Mouse (Mus musculus) erythroid progenitor cell, adult 5-6 weeks (primary cell): ENCODE data around the gene Ctcf. TPM values are rescaled to one million over a fixed set of nuclear protein-coding genes. Genes with fewer than 3 reads are reported as not detected.

Experiments
- ATAC-seq: replicated peaks from 2 replicates; pipeline ENCODE4 v1.8.0; 2016; ENCODE audit warnings: moderate number of reproducible peaks, mild to moderate bottlenecking, moderate TSS enrichment, inconsistent platforms; ENCODE audit not compliant: poor library complexity, low FRiP score, severe bottlenecking
- total RNA-seq, 2 experiments: library from RNA; stranded (forward) in 1 of 2; stranded (reverse) in 1 of 2; fragments of 150-400 nt in 1 of 2; fragments of 186-747, 209-891 nt in 1 of 2; gene quantifications; 2 replicates each; pipeline versions ENCODE4 v1.2.3 to v1.2.4; 2015 to 2017; ENCODE audit warnings: low replicate concordance in 2 of 2

Ctcf gene
- total RNA-seq, 2 experiments from 2014 or later, result 195 to 314 TPM

DNA sequence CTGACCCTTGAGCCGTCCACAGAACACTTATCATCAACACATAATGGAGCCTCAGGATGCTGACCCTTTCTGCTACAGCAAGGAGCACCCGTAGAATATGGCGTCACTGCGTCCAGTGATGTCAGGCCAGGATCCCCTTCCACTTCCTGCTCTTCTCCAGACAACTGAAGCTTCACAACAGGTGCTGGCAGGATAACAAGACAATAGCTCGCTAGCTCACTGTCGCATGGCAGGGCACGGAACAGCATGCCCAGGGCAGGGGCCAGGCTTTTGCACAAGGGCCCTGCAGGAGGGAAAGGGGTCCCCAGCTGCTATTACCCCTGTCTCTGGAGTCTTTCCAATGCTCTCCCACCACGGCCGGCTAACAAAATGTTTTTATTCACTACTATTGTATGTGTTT lies 86.5 kb downstream of the Ctcf start:
- no peak for ATAC-seq

DNA sequence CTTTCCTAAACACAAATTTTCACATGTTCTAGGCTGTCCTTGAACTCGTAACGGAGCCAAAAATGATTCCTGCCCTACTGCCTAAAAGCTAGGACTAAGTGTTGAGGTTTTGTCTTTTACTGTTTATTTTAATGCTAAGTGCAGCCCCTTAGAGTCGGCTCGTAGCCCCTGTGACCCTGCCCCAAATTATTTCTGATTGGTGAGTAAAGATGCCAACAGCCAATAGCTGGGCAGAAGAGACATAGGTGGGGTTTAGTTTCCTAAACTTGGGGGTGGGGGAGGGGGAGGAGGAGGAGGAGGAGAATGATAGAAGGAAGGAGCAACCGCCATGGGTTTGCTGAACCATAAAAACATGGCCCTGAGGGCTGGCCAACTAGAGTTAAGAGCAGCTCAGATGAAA lies 89.4 kb downstream of the Ctcf start:
- ATAC-seq, result no peak

DNA sequence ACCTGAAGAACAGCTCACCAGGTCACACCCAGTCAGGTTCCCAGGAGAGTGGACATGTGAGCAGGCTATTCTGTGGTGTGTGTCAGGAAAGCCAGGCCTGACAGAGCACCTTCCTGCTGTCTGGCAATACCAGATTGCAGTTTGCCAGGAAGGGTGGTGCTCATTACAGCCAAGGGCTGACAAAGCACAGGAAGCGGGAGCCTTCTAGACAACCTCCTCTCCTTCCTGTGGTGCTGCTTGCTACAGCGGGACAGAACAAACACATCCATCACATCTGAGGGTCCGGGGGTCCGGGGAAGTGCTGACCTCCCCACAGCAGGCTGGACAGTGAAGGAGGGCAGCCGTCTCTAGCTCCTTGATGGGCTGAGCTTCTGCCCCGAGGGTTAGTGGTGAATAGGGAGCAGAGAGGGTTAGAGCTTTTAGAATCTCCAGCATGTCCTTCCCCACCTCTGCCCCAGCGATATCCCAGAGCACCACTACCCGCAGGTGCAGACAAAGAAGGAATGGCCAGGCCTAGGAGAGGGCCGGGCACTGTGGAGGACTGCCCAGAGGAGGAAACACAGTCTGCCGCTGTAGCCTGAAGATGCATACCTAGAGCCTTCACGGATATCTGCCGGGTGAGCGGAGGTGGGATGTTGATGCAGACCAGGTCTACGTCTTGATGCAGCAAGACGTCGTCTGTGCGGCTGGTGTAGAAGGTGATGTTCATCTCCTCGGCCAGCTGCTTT lies 91.2 kb downstream of the Ctcf start:
- ATAC-seq, result peak; percentile 55

DNA sequence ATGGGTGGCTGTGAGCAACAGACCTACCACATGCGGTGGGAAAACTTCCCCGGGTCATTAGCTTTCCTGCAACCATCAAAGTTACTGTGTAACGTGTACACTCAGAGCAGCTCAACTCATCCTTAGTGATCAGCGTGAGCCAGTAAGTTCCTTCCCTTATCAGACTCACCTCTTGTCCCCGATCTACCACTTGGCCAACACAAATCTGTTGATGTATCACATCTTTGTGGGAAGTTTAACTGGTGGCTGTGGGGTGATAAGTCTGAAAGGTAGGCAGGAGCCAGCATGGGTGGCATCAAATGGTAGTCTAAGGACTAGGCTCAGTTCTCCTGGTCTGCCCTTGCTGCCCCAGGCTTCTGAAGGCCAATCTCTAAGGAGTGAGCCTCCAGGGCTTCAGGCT lies 95.8 kb downstream of the Ctcf start:
- 0 out of 2 replicates have a peak, but pooled peaks have one; percentile 30 for ATAC-seq

Other genes starting within 250 kb of the Ctcf start
- not detected in 2 replicates for gene Kctd19, start 223.1 kb upstream of the Ctcf start, total RNA-seq (2015; ENCODE audit: low replicate concordance)
- not detected in 2 replicates for gene Kctd19, start 223.1 kb upstream of the Ctcf start, total RNA-seq (2017; ENCODE audit: low replicate concordance)
- gene Lrrc36, start 223.0 kb upstream of the Ctcf start, total RNA-seq (2015; ENCODE audit: low replicate concordance), result 1.4 TPM in 1 of 2 replicates, not detected in the other
- gene Lrrc36, start 223.0 kb upstream of the Ctcf start, total RNA-seq (2017; ENCODE audit: low replicate concordance), result 1.2 TPM in 1 of 2 replicates, not detected in the other
- gene Tppp3, start 165.0 kb upstream of the Ctcf start, total RNA-seq (2015; ENCODE audit: low replicate concordance), result 2.5 TPM in 1 of 2 replicates, not detected in the other
- 2.2 TPM in 1 of 2 replicates, not detected in the other for gene Tppp3, start 165.0 kb upstream of the Ctcf start, total RNA-seq (2017; ENCODE audit: low replicate concordance)
- gene Zdhhc1, start 139.7 kb upstream of the Ctcf start, total RNA-seq (2015; ENCODE audit: low replicate concordance), result 2.5 TPM in 1 of 2 replicates, not detected in the other
- 0.39 TPM in 1 of 2 replicates, not detected in the other for gene Zdhhc1, start 139.7 kb upstream of the Ctcf start, total RNA-seq (2017; ENCODE audit: low replicate concordance)
- gene Hsd11b2, start 117.8 kb upstream of the Ctcf start, total RNA-seq (2015; ENCODE audit: low replicate concordance), result not detected in 2 replicates
- gene Hsd11b2, start 117.8 kb upstream of the Ctcf start, total RNA-seq (2017; ENCODE audit: low replicate concordance), result not detected in 2 replicates
- 84.7 and 109 TPM in 2 replicates for gene Atp6v0d1, start 70.5 kb upstream of the Ctcf start, total RNA-seq (2015; ENCODE audit: low replicate concordance)
- gene Atp6v0d1, start 70.5 kb upstream of the Ctcf start, total RNA-seq (2017; ENCODE audit: low replicate concordance), result 31.3 and 35.6 TPM in 2 replicates
- 7.2 and 11.3 TPM in 2 replicates for gene Ripor1, start 31.3 kb upstream of the Ctcf start, total RNA-seq (2015; ENCODE audit: low replicate concordance)
- 0.23 and 1.8 TPM in 2 replicates for gene Ripor1, start 31.3 kb upstream of the Ctcf start, total RNA-seq (2017; ENCODE audit: low replicate concordance)
- gene Agrp, start 825 bp downstream of the Ctcf start, total RNA-seq (2015; ENCODE audit: low replicate concordance), result not detected in 2 replicates
- gene Agrp, start 825 bp downstream of the Ctcf start, total RNA-seq (2017; ENCODE audit: low replicate concordance), result not detected in 2 replicates
- 4.7 and 5.4 TPM in 2 replicates for gene Carmil2, start 49.7 kb downstream of the Ctcf start, total RNA-seq (2015; ENCODE audit: low replicate concordance)
- 4.2 and 7.0 TPM in 2 replicates for gene Carmil2, start 49.7 kb downstream of the Ctcf start, total RNA-seq (2017; ENCODE audit: low replicate concordance)
- 10.9 and 22.0 TPM in 2 replicates for gene Acd, start 64.5 kb downstream of the Ctcf start, total RNA-seq (2015; ENCODE audit: low replicate concordance)
- gene Acd, start 64.5 kb downstream of the Ctcf start, total RNA-seq (2017; ENCODE audit: low replicate concordance), result 1.7 and 9.7 TPM in 2 replicates
- 1.7 and 3.6 TPM in 2 replicates for gene Pard6a, start 64.6 kb downstream of the Ctcf start, total RNA-seq (2015; ENCODE audit: low replicate concordance)
- 2.7 TPM in 1 of 2 replicates, not detected in the other for gene Pard6a, start 64.6 kb downstream of the Ctcf start, total RNA-seq (2017; ENCODE audit: low replicate concordance)
- gene 4933405L10Rik, start 71.1 kb downstream of the Ctcf start, total RNA-seq (2015; ENCODE audit: low replicate concordance), result not detected in 2 replicates
- gene 4933405L10Rik, start 71.1 kb downstream of the Ctcf start, total RNA-seq (2017; ENCODE audit: low replicate concordance), result not detected in 2 replicates
- 2.9 and 5.4 TPM in 2 replicates for gene Enkd1, start 71.6 kb downstream of the Ctcf start, total RNA-seq (2015; ENCODE audit: low replicate concordance)
- gene Enkd1, start 71.6 kb downstream of the Ctcf start, total RNA-seq (2017; ENCODE audit: low replicate concordance), result 0.15 and 3.7 TPM in 2 replicates
- gene Gfod2, start 122.1 kb downstream of the Ctcf start, total RNA-seq (2015; ENCODE audit: low replicate concordance), result not detected in 2 replicates
- gene Gfod2, start 122.1 kb downstream of the Ctcf start, total RNA-seq (2017; ENCODE audit: low replicate concordance), result 0.51 TPM in 1 of 2 replicates, not detected in the other
- gene Ranbp10, start 190.8 kb downstream of the Ctcf start, total RNA-seq (2015; ENCODE audit: low replicate concordance), result 306 and 341 TPM in 2 replicates
- gene Ranbp10, start 190.8 kb downstream of the Ctcf start, total RNA-seq (2017; ENCODE audit: low replicate concordance), result 296 and 297 TPM in 2 replicates
- gene Tsnaxip1, start 191.2 kb downstream of the Ctcf start, total RNA-seq (2015; ENCODE audit: low replicate concordance), result 2.9 TPM in 1 of 2 replicates, not detected in the other
- gene Tsnaxip1, start 191.2 kb downstream of the Ctcf start, total RNA-seq (2017; ENCODE audit: low replicate concordance), result 1.4 TPM in 1 of 2 replicates, not detected in the other
- gene Cenpt, start 216.7 kb downstream of the Ctcf start, total RNA-seq (2015; ENCODE audit: low replicate concordance), result 57.0 and 57.3 TPM in 2 replicates
- gene Cenpt, start 216.7 kb downstream of the Ctcf start, total RNA-seq (2017; ENCODE audit: low replicate concordance), result 55.2 and 94.3 TPM in 2 replicates
- gene Thap11, start 218.6 kb downstream of the Ctcf start, total RNA-seq (2015; ENCODE audit: low replicate concordance), result 9.6 and 22.0 TPM in 2 replicates
- gene Thap11, start 218.6 kb downstream of the Ctcf start, total RNA-seq (2017; ENCODE audit: low replicate concordance), result 11.0 and 18.6 TPM in 2 replicates
- 57.8 and 102 TPM in 2 replicates for gene Nutf2, start 224.0 kb downstream of the Ctcf start, total RNA-seq (2015; ENCODE audit: low replicate concordance)
- gene Nutf2, start 224.0 kb downstream of the Ctcf start, total RNA-seq (2017; ENCODE audit: low replicate concordance), result 15.3 and 42.5 TPM in 2 replicates
- gene Edc4, start 244.3 kb downstream of the Ctcf start, total RNA-seq (2015; ENCODE audit: low replicate concordance), result 12.2 and 15.9 TPM in 2 replicates
- 22.1 and 25.5 TPM in 2 replicates for gene Edc4, start 244.3 kb downstream of the Ctcf start, total RNA-seq (2017; ENCODE audit: low replicate concordance)